Mouse (Mus musculus) right cerebral cortex, postnatal 25 days (tissue): ENCODE data around the gene Eya3.
"Not testable (repeated sequence)": the region's sequence is repeated elsewhere in the genome, so short reads cannot be mapped to it uniquely, and the experiment has no call there.

Experiments
- DNase-seq: peaks from one replicate; pipeline ENCODE4 v3.0.0; 2022

The Eya3 gene

GRCm38 (mm10) chr4:132649271-132649999 lies 10.6 kb downstream of the Eya3 start:
- no peak for DNase-seq

- no peak for DNase-seq
These were observed 14.1 kb downstream of the Eya3 start for GRCm38 (mm10) chr4:132652842-132653241.

- no peak for DNase-seq
These were observed 15.0 kb downstream of the Eya3 start for GRCm38 (mm10) chr4:132653799-132654198.

- no peak for DNase-seq
These were observed 16.5 kb downstream of the Eya3 start for GRCm38 (mm10) chr4:132655290-132655689.

GRCm38 (mm10) chr4:132659106-132659505 lies 20.3 kb downstream of the Eya3 start:
- no peak for DNase-seq

- no peak for DNase-seq
These were observed 33.9 kb downstream of the Eya3 start for GRCm38 (mm10) chr4:132672697-132673096.

DNA sequence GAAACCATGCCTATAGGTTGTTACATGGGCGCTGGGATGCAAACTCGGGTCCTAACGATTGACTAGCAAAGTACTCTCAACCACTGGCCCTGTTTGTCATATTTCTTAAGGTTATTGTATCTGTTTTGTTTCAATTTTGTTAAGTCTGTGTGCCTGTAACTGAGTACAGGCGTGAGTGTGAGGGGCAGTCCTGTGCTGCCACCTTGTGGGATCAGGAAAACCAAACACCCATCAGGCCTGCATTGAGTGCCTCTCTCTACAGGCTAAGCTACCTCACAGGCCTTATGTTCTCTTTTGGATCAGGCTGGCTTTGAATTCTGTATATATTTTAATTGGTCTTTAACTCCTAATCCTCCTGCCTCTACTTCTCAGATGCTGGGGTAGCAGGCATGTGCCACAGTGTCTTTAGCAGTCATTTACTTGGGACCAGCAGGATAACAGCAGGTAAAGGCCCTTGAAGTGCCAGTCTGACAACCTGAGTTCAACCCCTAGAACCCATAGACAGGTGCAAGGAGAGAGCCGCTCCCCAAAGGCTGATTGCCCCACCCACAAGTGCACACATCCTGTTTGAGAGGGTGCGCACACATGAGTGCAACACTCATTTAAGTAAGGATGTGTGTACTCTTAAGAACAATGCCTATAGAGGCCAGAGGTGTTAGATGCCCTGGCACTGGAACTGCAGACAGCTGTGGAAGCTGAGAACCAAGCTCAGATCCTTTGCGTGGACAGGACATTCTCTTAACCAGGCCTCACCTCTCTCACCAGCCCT lies 38.2 kb downstream of the Eya3 start:
- no peak for DNase-seq

DNA sequence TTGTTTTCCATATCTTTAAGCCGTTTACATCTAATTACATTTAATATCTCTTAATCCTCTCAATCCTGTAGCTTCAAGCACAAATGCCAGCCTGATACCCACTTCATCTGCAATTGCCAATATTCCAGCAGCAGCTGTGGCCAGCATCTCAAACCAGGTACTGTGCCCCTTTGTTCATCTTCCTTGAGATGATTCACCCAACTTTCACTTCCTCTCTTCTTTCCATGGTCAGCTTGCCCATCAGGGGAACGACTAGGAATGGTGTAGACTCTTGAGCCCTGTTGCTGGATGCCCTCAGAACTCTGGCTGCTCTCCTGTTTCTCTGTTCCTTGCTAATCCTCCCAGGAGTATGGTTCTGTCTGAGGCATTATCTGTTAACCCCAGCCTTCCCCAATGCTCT lies 50.8 kb downstream of the Eya3 start:
- DNase-seq = no peak

- DNase-seq = no peak
These were observed 54.6 kb downstream of the Eya3 start for GRCm38 (mm10) chr4:132693366-132693765.

DNA sequence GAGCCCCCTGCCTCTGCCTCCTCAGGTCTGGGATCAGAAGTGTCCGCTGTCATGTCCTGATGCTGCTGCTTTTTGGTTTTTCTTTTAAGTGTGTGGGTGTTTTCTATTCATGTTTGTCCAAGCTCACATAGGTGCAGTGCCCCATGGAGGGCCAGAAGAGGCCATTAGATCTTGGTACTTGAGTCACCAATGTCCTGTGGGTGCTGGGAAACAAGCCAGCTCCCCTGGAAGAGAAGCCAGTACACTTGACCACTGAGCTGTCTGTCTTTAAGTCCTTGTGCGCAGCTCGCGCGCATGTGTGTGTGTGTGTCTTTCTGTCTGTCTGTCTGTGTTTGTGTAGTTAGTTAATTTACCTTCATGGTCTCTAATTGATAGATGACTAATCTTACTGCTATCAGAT lies 63.3 kb downstream of the Eya3 start:
- DNase-seq = no peak

- DNase-seq = no peak
These were observed 68.1 kb downstream of the Eya3 start for GRCm38 (mm10) chr4:132706885-132707284.

GRCm38 (mm10) chr4:132713181-132713580 lies 74.4 kb downstream of the Eya3 start:
- DNase-seq = no peak

DNA sequence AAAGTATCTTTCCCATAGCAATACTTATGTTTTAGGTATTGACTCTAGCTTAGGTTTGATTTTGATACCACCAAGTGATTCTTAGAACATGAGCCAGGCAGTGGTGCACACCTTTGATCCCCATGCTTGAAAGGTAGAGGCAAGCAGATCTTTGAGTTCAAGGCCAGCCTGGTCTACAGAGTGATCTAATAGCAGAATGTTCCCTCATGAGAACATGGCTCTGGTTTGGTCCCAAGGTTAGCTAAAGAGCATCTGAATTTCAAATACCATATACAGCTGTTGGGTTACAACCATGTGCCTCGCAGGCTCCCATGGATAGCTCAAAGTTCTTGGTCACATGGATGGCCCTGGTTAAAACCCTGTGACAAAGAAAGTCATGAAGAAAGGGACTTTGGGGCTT lies 79.5 kb downstream of the Eya3 start:
- DNase-seq = no peak

GRCm38 (mm10) chr4:132728233-132728632 lies 89.4 kb downstream of the Eya3 start:
- no peak for DNase-seq

GRCm38 (mm10) chr4:132731616-132732015 lies 92.8 kb downstream of the Eya3 start:
- DNase-seq = no peak

DNA sequence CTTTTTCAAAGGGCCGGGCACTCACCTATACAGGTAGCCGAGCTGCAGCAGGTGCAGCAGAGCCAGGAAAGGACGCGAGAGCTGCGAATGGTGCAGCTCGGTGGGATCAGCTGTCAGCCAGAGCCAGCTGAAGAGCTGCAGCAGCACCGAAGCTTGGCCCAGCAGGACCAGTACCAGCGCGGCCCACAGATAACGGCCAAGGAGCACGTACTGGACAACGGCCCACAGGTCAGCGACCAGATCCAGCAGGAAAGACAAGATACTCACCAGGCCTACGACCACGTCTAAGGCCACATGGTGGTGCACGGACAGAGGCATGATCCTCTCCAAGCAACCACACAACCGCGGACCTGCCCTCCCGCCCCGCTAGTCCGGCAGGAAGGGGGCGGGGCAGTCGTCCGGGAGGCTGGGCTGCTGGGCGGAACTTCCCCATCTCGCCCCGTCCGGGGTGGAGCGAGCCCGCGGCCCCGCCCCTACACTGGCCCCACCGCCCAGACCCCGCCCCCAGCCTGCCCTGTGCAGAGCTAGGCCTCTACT lies 93.4 kb downstream of the Eya3 start, which contains the start of gene Xkr8:
TSS of gene Xkr8 (minus strand) at position 399 of the 537 bp plus-strand sequence.
- DNase-seq = peak; percentile 70

- no peak for DNase-seq
These were observed 94.4 kb downstream of the Eya3 start for GRCm38 (mm10) chr4:132733071-132733770.

- DNase-seq = no peak
These were observed 96.0 kb downstream of the Eya3 start for GRCm38 (mm10) chr4:132734766-132735165.

DNA sequence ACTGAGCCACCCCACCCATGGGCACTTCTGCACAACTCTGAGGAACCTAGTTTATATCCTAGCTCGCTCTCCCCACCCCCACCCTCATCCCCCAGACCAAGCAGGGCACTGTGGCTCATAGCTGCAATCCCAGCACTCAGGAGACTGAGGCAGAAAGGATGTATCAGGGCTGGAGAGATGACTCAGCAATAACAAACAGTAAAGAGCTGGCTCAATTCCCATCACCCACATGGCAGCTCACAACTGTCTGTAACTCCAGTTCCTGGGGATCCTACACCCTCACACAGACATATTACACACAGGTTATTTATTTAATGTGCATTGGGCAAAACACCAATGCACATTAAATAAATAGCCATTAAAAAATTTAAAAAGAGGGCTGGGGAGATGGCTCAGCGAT lies 96.6 kb downstream of the Eya3 start:
- DNase-seq = no peak

DNA sequence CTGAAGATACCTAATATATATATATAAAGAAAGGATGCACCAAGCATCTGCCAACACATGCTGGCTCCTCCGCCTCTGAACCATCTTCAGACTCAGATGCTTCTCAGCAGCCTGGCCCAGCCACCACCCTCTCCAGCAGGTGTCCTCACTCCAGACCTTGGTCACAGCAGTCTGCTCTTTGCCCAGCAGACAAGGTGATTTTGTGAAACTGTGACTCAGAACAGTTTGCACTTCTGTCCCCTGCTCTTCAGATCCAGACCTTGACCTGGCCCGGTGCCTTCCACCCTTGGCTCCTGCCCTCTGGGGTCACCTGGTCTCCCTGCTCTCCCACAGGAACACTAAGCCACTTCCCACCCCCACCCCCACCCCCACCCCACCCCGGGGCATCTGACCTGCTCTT lies 97.1 kb downstream of the Eya3 start:
- no peak for DNase-seq

GRCm38 (mm10) chr4:132737154-132737553 lies 98.4 kb downstream of the Eya3 start:
- DNase-seq = not testable (repeated sequence)

- no peak for DNase-seq
These were observed 102.7 kb downstream of the Eya3 start for GRCm38 (mm10) chr4:132741491-132741890.
